Mouse (Mus musculus) midbrain, embryonic 15.5 days (tissue): ENCODE results near the gene Gm10959. TPM values are rescaled to one million over a fixed set of nuclear protein-coding genes. Genes with fewer than 3 reads are reported as not detected.

Experiments used
- ATAC-seq: fragments of 200-750 bp; cut with Nextera tagmentation; replicated peaks from 2 replicates; pipeline ENCODE4 v1.8.0; 2017; ENCODE audit warnings: moderate TSS enrichment
- H3K27ac ChIP-seq: fragments of 300-500 bp; sonication (generic); 2 replicates; pipeline ENCODE4 v1.5.1; 2015; ENCODE audit warnings: mild to moderate bottlenecking, inconsistent platforms
- H3K27me3 ChIP-seq: fragments of 300-500 bp; sonication (generic); replicated peaks from 2 replicates; pipeline ENCODE4 v1.6.1; 2015; ENCODE audit warnings: inconsistent platforms
- H3K36me3 ChIP-seq: fragments of 300-500 bp; sonication (generic); replicated peaks from 2 replicates; pipeline ENCODE4 v1.6.1; 2015; ENCODE audit warnings: inconsistent platforms
- H3K4me1 ChIP-seq: fragments of 300-500 bp; sonication (generic); 2 replicates; pipeline ENCODE4 v1.6.1; 2015; ENCODE audit warnings: inconsistent platforms
- H3K4me2 ChIP-seq: fragments of 300-500 bp; sonication (generic); 2 replicates; pipeline ENCODE4 v1.6.1; 2015; ENCODE audit warnings: inconsistent platforms, mild to moderate bottlenecking, moderate library complexity
- H3K4me3 ChIP-seq: fragments of 300-500 bp; sonication (generic); 2 replicates; pipeline ENCODE4 v1.5.1; 2015; ENCODE audit warnings: mild to moderate bottlenecking, inconsistent platforms
- H3K9ac ChIP-seq: fragments of 300-500 bp; sonication (generic); 2 replicates; pipeline ENCODE4 v1.6.1; 2015; ENCODE audit warnings: mild to moderate bottlenecking, inconsistent platforms
- H3K9me3 ChIP-seq: fragments of 300-500 bp; sonication (generic); 2 replicates; pipeline ENCODE4 v1.6.1; 2016; ENCODE audit warnings: inconsistent platforms
- WGBS: fragments of 180-500 bp; shearing (Covaris S2); methylation state at CpG from one replicate; pipeline ENCODE4 v1.1.7; 2015; ENCODE audit warnings: mixed read lengths; 5-methylcytosine and 5-hydroxymethylcytosine counted together
- polyA plus RNA-seq: library from polyadenylated mRNA; unstranded; fragments of >200 nt; fragmentation: Nextera tagmentation; extraction: Ambion mirVana; gene quantifications from 2 replicates; pipeline ENCODE4 v1.2.1, GENCODE M21; 2015

Gm10959 gene
- polyA plus RNA-seq, 1 experiment from 2014 or later: not detected

DNA sequence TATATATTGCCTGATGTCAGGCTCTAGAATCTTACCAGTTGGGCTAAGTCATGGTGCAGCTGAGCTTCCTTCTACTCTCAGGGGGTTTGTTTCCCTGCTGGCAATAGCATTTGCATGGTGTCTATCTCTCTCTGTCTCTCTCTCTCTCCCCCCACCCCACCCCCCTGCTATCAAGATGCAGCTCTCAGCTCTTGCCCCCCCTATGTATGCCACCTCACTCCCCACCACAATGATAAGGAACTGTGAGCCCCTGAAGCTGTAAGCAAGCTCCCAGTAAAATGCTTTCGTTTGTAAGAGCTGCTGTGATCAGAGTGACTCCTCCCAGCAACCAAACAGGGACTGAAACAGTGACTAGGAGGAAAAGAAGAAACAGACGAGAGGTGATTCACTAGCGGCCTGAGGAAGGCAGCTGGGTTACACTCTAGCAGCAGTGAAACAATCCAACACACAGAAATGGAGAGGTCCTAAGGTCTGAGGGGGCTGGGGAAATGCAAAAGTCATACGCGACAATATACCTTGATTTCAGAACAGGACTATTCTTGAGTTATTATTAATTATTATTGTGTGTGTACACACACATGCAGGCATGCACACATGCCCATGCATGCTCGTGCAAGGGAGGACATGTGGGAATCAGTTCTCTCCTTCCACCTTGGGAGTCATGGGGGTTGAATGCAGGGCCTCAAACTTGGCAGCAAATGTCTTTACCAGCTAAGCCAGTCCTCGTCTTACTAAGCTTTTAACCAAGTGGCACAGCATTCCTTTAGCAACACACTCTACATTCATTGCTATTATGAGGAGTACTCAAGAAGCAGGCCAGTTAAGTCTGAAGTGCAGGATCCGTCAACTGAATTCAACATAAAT, 1.6 kb upstream of the Gm10959 start:
- no peaks in the 10 kb centered on the region for H3K36me3 ChIP-seq
- no peaks in the 10 kb centered on the region for H3K9me3 ChIP-seq
- no peak overlapping the region for H3K4me2 ChIP-seq
- H3K4me3 ChIP-seq: no peak overlapping the region
- H3K27ac ChIP-seq: no peak overlapping the region
- no peak overlapping the region for H3K9ac ChIP-seq
- H3K27me3 ChIP-seq: no peaks in the 10 kb centered on the region
- ATAC-seq: no peak
- 67% methylated on average over 8 of the region's 8 CpGs for WGBS
- H3K4me1 ChIP-seq: peaks cover 6% of the 10 kb centered on the region

DNA sequence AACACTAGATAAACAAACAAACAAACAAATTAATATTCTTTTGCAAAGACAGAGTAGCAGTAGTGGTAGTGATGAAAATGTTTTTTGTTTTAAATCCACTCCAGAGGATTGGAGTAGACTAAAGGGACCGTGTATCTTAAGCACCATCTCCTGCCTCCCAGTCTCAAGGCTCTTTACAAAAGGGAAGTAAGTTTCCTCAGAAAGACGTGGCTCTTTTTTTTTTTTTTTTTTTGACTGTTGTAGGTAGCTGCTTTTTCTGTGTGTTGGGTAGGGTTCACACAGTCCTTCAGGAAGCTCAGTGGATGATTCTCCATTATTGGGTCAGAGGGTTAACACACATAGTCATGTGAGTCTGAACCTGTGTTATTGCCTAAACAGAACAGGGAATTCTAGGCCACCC, 488 bp downstream of the Gm10959 start:
- no peak for ATAC-seq
- H3K27me3 ChIP-seq: no peaks in the 10 kb centered on the region
- 66% methylated on average over 2 of the region's 2 CpGs for WGBS

DNA sequence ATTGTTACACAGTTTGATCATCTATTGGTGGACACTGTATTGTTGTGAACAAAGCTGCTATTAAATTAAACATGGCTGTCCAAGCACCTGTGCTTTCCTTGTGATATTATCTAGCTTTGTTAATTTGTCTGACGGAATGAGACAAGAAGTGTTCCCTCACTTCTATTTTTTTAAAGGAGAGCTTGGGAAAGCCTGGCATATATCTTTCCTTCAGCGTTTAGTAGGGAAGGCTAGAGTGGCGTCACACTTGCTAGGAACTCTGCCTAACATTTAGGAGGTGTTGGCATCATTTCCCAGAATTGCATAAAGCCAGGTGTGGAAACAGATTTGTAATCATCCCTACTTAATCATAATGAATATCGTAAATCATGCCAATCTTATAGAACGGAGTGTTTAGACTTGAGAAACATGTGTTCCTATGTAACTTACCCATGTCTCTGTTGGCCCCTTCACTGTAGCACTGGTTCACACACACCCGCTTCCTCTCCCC, 2.9 kb downstream of the Gm10959 start:
- no peaks in the 10 kb centered on the region for H3K36me3 ChIP-seq
- no peak overlapping the region for H3K27ac ChIP-seq
- ATAC-seq: no peak
- no peak overlapping the region for H3K9ac ChIP-seq
- H3K4me1 ChIP-seq: no peaks in the 10 kb centered on the region
- H3K27me3 ChIP-seq: no peaks in the 10 kb centered on the region
- no peaks in the 10 kb centered on the region for H3K9me3 ChIP-seq
- 93% methylated on average over 6 of the region's 6 CpGs for WGBS
- H3K4me2 ChIP-seq: no peak overlapping the region
- no peak overlapping the region for H3K4me3 ChIP-seq

More for the DNA sequence above, 488 bp downstream of the Gm10959 start:
- H3K9me3 ChIP-seq: no peaks in the 10 kb centered on the region
- H3K9ac ChIP-seq: no peak overlapping the region
- no peak overlapping the region for H3K4me3 ChIP-seq
- H3K27ac ChIP-seq: no peak overlapping the region
- no peaks in the 10 kb centered on the region for H3K4me1 ChIP-seq
- no peaks in the 10 kb centered on the region for H3K36me3 ChIP-seq
- H3K4me2 ChIP-seq: no peak overlapping the region

DNA sequence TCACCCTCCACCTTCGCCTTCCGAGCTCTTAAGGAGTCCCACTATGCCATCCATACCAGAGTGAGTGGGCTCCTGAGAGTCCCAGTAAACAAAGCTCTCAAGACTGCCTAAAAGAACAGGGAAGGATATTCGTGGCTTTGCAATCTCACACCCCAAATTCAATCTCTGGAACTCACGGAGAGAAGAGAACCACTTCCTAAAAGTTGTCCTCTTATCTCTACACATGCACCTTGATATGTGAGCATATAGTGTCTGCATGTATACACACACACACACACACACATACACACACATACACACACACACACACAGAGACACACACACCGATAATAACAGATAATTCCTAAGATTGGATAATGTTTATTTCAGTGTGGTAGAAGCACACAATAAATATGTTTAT, 3.7 kb downstream of the Gm10959 start:
- WGBS: 83% methylated on average over 5 of the region's 5 CpGs
- Histone ChIP-seq H3K9ac (no peak overlapping the region), H3K4me1 (no peaks in the 10 kb centered on the region), H3K9me3 (no peaks in the 10 kb centered on the region), H3K4me3 (no peak overlapping the region), H3K27me3 (no peaks in the 10 kb centered on the region), H3K4me2 (no peak overlapping the region), H3K27ac (no peak overlapping the region), H3K36me3 (no peaks in the 10 kb centered on the region)
- ATAC-seq: no peak

DNA sequence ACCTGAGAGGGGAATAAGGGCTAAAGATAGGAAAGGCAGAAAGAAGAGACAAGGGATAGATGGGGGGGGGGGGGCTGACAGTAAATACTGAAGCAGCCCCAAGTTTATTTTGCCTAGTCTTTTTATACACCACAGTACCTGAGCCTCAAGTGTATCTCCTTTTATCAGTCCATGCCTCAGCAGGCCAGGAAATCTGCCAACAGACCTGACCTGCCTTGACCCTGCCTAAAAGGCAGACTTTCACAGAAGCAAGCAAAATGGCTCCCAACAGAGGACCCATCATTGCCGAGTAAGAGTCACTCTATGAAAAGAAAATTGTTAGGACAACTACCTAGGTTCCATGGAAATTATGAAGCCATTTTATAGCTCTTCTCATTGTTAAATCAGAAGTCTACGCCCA, 11.3 kb downstream of the Gm10959 start:
- no peaks in the 10 kb centered on the region for H3K4me1 ChIP-seq
- ATAC-seq: no peak
- no peak overlapping the region for H3K4me2 ChIP-seq
- 91% methylated on average over 2 of the region's 2 CpGs for WGBS
- H3K9me3 ChIP-seq: no peaks in the 10 kb centered on the region
- H3K4me3 ChIP-seq: no peak overlapping the region
- no peaks in the 10 kb centered on the region for H3K27me3 ChIP-seq
- H3K36me3 ChIP-seq: no peaks in the 10 kb centered on the region
- H3K27ac ChIP-seq: no peak overlapping the region
- H3K9ac ChIP-seq: no peak overlapping the region

DNA sequence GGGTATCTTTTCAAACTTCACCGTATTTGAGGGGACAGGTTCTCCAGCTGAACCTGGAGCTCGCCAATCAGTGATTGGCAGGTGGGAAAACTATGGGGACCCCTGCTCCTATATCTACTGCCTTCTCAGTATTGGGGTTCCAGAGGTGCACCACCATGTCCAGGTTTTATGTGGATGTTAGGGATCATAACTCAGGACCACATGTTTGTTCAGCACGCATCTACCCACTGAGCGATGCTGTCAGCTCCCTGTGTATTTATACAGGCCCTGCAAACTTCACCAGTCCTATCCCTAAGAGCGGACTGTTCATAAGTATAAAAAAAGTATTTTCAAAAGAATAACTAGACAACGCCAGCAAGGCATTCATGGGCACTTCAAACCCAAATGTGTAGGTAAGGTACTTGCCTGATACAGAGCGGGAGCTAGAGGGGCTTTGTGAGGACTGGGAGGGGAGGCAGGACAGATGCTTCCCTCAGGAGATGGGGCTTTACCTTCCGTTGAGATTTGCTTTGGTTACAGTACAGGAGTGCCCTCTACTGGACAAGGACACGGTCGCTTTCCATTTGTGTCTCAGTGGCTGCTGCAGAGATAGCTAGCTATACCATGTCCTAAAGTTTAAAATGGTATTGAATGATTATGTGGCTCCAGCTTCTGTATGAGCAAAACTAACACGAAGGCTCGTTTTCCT, 15.3 kb downstream of the Gm10959 start:
- WGBS: 42% methylated on average over 12 of the region's 12 CpGs
- ATAC-seq: peak; percentile 70; the same call in 1 of the 2 replicates
- H3K9me3 ChIP-seq: no peaks in the 10 kb centered on the region
- no peaks in the 10 kb centered on the region for H3K4me1 ChIP-seq
- no peak overlapping the region for H3K27ac ChIP-seq
- H3K4me2 ChIP-seq: no peak overlapping the region
- no peak overlapping the region for H3K4me3 ChIP-seq
- no peak overlapping the region for H3K9ac ChIP-seq
- no peaks in the 10 kb centered on the region for H3K27me3 ChIP-seq
- H3K36me3 ChIP-seq: no peaks in the 10 kb centered on the region

DNA sequence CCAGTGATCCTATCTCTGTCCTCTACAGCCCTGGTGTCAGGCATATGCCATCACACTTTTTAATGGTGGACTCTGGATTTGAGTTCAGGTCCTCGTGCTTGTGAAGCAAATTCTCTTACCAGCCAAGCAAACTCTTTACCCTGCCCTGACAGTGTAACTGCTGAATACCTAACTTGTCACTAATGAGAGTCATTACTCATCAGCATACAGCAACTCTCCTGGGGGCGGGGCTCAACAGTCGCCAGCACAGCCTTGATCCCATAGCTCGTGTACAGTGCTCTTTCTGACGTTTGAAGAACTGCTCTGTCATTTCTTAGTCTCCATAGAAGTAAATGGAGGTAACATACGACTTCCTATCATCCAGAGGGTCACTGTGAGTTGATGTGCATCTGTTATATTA, 20.9 kb downstream of the Gm10959 start:
- Histone ChIP-seq H3K27me3 (no peaks in the 10 kb centered on the region), H3K9me3 (no peaks in the 10 kb centered on the region), H3K27ac (no peak overlapping the region), H3K4me3 (no peak overlapping the region), H3K4me1 (no peaks in the 10 kb centered on the region), H3K4me2 (no peak overlapping the region), H3K36me3 (no peaks in the 10 kb centered on the region), H3K9ac (no peak overlapping the region)
- ATAC-seq: no peak
- 69% methylated on average over 6 of the region's 6 CpGs for WGBS

DNA sequence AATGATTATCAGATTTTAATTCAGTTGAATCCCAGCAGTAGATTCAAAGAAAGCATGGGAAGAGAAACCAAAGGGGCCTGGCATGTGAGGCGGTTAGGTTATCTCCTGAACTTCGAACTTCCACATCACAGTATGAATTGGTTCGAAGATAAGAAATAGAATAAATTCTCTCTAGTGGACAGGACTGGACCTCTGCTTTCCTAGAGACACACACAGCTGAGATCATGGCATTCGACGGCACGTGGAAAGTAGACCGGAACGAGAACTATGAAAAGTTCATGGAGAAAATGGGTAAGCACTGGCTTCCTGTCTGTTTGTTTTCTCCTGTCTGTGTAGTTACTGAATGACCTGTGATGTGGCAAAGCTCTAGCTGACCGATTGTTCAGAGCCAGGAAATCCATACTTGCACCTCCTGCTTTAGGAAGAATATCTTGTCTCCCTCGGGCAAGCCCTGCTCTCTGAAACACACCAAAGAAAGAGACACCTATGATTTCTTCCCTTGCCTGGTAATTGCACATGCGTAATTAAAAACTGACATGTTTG, 23.9 kb downstream of the Gm10959 start:
- no peak overlapping the region for H3K4me2 ChIP-seq
- no peaks in the 10 kb centered on the region for H3K27me3 ChIP-seq
- WGBS: 87% methylated on average over 11 of the region's 11 CpGs
- H3K27ac ChIP-seq: no peak overlapping the region
- no peak overlapping the region for H3K9ac ChIP-seq
- no peak overlapping the region for H3K4me3 ChIP-seq
- H3K4me1 ChIP-seq: no peaks in the 10 kb centered on the region
- no peaks in the 10 kb centered on the region for H3K36me3 ChIP-seq
- no peak for ATAC-seq
- H3K9me3 ChIP-seq: no peaks in the 10 kb centered on the region

DNA sequence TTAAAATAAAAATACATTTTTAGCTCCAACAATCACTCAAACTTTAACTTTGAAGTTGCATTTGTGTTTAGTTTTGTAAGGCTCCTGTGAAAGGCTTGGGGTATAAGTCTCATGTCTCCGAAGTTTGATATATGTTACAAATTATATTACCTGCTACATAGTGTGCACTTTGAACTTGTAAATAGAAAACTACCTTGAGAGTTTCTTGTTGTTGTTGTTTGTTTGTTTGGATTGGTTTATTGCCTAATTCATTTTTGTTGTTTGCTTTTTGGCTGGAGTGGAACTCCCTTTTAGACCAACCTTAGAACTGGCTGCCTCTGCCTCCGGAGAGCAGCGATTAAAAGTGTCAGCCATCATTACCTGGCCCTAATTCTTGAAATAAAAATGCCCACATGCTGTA, 24.4 kb downstream of the Gm10959 start, which contains the start of gene Fabp2:
Fabp2 (plus strand) TSS at position 301 of the 400 bp plus-strand sequence.
- Histone ChIP-seq H3K27me3 (no peaks in the 10 kb centered on the region), H3K27ac (no peak within 1 kb of the TSS), H3K4me1 (no peaks in the 10 kb centered on the region), H3K9me3 (no peaks in the 10 kb centered on the region), H3K4me3 (no peak within 1 kb of the TSS), H3K9ac (no peak within 1 kb of the TSS), H3K4me2 (no peak within 1 kb of the TSS), H3K36me3 (no peaks in the 10 kb centered on the region)
- 96% methylated on average over 3 of the region's 3 CpGs for WGBS
- ATAC-seq: no peak

DNA sequence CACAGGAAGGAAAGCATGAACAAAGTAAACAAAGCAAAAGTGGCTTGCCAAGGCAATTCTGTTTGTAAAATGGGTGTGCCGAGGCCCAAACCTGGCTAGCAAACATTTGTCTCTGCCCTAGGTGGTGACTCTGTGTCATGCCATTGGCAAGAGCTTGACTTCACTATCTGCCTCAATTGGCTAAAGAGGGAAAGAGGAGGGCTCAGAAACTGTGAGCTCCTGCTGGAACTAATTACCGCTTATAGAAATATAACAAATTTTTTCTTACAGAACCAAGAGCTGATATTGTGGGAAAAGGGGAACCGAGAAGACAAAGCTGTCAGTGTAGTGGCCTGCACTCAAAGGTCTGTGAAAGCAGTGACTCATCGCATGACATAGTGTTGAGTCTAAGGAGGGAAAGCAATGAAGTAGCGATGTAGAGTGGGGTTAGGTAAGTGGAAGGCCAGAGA, 30.8 kb downstream of the Gm10959 start:
- H3K27ac ChIP-seq: no peak overlapping the region
- no peaks in the 10 kb centered on the region for H3K36me3 ChIP-seq
- H3K9ac ChIP-seq: no peak overlapping the region
- H3K4me3 ChIP-seq: no peak overlapping the region
- ATAC-seq: no peak
- no peak overlapping the region for H3K4me2 ChIP-seq
- H3K9me3 ChIP-seq: no peaks in the 10 kb centered on the region
- no peaks in the 10 kb centered on the region for H3K27me3 ChIP-seq
- H3K4me1 ChIP-seq: no peaks in the 10 kb centered on the region
- 88% methylated on average over 5 of the region's 5 CpGs for WGBS

DNA sequence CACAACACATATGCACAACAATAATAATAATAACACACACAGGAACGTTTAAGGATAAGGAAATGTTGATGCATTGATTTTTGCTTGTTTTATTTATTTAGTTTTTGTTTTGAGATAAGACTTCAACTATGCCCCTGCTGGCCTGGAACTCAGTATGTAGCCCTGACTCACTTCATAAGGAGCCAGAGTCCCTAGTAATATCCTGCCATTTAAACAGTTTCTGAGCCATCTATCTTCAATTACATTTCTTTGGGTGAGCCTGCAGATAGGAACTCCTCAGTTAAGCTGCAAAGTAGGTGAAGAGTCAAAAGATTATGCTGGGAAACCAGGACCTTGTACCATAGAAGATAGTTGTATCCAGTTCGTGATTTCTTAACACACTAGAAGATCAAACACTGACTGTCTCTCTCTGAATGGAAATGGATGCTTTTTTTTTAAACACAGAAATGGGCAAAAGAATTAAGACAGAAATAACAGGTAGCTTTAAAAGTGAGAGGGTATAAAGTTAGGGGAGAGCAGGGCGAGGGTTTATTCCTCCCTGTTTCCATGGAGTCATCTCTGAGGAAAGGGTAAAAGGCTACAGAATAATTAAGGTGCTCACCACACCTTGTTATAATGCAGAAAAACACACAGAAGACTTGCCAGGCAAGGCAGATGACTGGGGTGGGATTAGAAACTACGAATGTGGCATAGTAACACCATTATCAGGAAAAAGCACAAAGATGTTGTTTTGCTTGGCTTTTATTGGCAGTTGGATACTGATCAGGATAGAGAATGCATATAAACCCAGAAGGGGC, 31.5 kb downstream of the Gm10959 start:
- 76% methylated on average over 4 of the region's 4 CpGs for WGBS
- Histone ChIP-seq H3K4me1 (no peaks in the 10 kb centered on the region), H3K4me3 (no peak overlapping the region), H3K9ac (no peak overlapping the region), H3K27me3 (no peaks in the 10 kb centered on the region), H3K4me2 (no peak overlapping the region), H3K9me3 (no peaks in the 10 kb centered on the region), H3K36me3 (no peaks in the 10 kb centered on the region), H3K27ac (no peak overlapping the region)
- ATAC-seq: no peak
